Mouse (Mus musculus): Measurements from ENCODE around the gene Fam19a4. TPM values are rescaled to one million over a fixed set of nuclear protein-coding genes. Genes with fewer than 3 reads are reported as not detected.

Gene Fam19a4
- total RNA-seq (2021), result under 1 TPM; 0.09 to 0.23 TPM
- long read RNA-seq, experiment 1, result 0 reads
- long read RNA-seq, experiment 2, partial matches to known transcripts, result 0 of 1 reads
- long read RNA-seq, experiment 2, other reads (novel, unspliced or antisense), result 0 of 1 reads

- peak; percentile 19 for DNase-seq
Observed at GRCm38 (mm10) chr6:97060074-97060681, at the start of gene Fam19a4. Fam19a4 (minus strand) TSS chr6:97060413.

- peak; percentile 18 for DNase-seq
Observed at GRCm38 (mm10) chr6:97106777-97107176, 46.6 kb upstream of the Fam19a4 start.

GRCm38 (mm10) chr6:97106106-97106505 lies 45.9 kb upstream of the Fam19a4 start:
- DNase-seq, result no peak

- DNase-seq, result no peak
Observed at GRCm38 (mm10) chr6:97104264-97104852, 44.1 kb upstream of the Fam19a4 start.

GRCm38 (mm10) chr6:97101958-97102702 lies 41.9 kb upstream of the Fam19a4 start:
- no peak for DNase-seq

GRCm38 (mm10) chr6:97101190-97101957 lies 41.2 kb upstream of the Fam19a4 start:
- DNase-seq, result no peak

- DNase-seq, result no peak
Observed at GRCm38 (mm10) chr6:97082336-97082735, 22.1 kb upstream of the Fam19a4 start.

GRCm38 (mm10) chr6:97080016-97080415 lies 19.8 kb upstream of the Fam19a4 start:
- DNase-seq, result no peak

- no peak for DNase-seq
Observed at GRCm38 (mm10) chr6:97059599-97059998, 614 bp downstream of the Fam19a4 start.

- DNase-seq, result no peak
Observed at GRCm38 (mm10) chr6:97052196-97052770, 7.9 kb downstream of the Fam19a4 start.

- DNase-seq, result no peak
Observed at GRCm38 (mm10) chr6:97048403-97048802, 11.8 kb downstream of the Fam19a4 start.

GRCm38 (mm10) chr6:97046541-97046940 lies 13.7 kb downstream of the Fam19a4 start:
- DNase-seq, result no peak

- no peak for DNase-seq
Observed at GRCm38 (mm10) chr6:97027110-97027677, 33.0 kb downstream of the Fam19a4 start.

- DNase-seq, result no peak
Observed at GRCm38 (mm10) chr6:97019323-97019722, 40.9 kb downstream of the Fam19a4 start.

GRCm38 (mm10) chr6:97016711-97017110 lies 43.5 kb downstream of the Fam19a4 start:
- no peak for DNase-seq

- DNase-seq, result no peak
Observed at GRCm38 (mm10) chr6:97016018-97016417, 44.2 kb downstream of the Fam19a4 start.

GRCm38 (mm10) chr6:97006513-97007094 lies 53.6 kb downstream of the Fam19a4 start:
- DNase-seq, result peak; percentile 36

- DNase-seq, result peak; percentile 19
Observed at GRCm38 (mm10) chr6:97005038-97005437, 55.2 kb downstream of the Fam19a4 start.

GRCm38 (mm10) chr6:96995556-96996159 lies 64.6 kb downstream of the Fam19a4 start:
- no peak for DNase-seq

GRCm38 (mm10) chr6:96991741-96992140 lies 68.5 kb downstream of the Fam19a4 start:
- DNase-seq, result no peak

- no peak for DNase-seq
Observed at GRCm38 (mm10) chr6:96977537-96977936, 82.7 kb downstream of the Fam19a4 start.
